Mouse (Mus musculus): ENCODE measurements at regions not wholly inside any gene's neighbourhood (a gene's known extent, or its start where the extent isn't known, plus 50 kb on each side); places are given as distances from the start of the nearest gene placed in this dataset.

DNA sequence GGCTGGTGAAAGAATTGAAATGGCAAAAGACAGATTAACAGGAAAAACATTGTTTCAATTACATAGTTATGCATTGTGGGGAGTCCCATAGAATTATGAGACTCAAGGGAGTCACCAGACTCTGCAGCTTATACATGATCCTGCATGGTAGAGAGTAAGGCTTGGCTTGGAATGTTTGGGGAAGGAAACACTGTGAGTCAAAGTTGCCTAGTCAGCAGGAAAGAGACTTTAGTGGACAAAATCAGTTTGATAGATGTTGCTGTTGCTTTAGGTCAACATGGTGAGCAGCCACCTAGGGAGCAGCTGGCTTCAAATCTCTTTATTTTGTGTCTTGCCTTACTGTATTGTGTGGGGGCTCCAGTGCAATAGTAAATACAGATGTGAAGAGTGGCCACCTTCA, 67.9 kb upstream of the Ezr start:
- no peak for TF ChIP-seq EP300 (optimal IDR thresholded peaks at IDR 0.05)
- TF ChIP-seq CTCF (IDR thresholded peaks at IDR 0.05; ENCODE audit: low read depth), result no peak
